Mouse (Mus musculus) heart, postnatal 0 days (tissue): ENCODE data around the gene Pkp4. TPM values are rescaled to one million over a fixed set of nuclear protein-coding genes. Genes with fewer than 3 reads are reported as not detected.

Experiments
- ATAC-seq: fragments of 200-750 bp; cut with Nextera tagmentation; 2 replicates; pipeline ENCODE4 v1.8.0; 2017; ENCODE audit warnings: low read depth, moderate number of reproducible peaks, moderate library complexity; ENCODE audit not compliant: insufficient read depth
- DNase-seq: peaks from one replicate; pipeline ENCODE4 v3.0.0-alpha.2; 2016; ENCODE audit warnings: low spot score
- H3K27ac ChIP-seq: fragments of 300-500 bp; sonication (generic); 2 replicates; pipeline ENCODE4 v1.5.1; 2014; ENCODE audit warnings: low read depth, mild to moderate bottlenecking
- H3K27me3 ChIP-seq: fragments of 300-500 bp; sonication (generic); 2 replicates; pipeline ENCODE4 v1.6.1; 2014; ENCODE audit warnings: low read length, mixed read lengths; ENCODE audit not compliant: control insufficient read depth, insufficient read depth
- H3K36me3 ChIP-seq: fragments of 300-500 bp; sonication (generic); replicated peaks from 2 replicates; pipeline ENCODE4 v1.6.1; 2014; ENCODE audit warnings: low read length, mixed read lengths; ENCODE audit not compliant: control insufficient read depth, insufficient read depth
- H3K4me1 ChIP-seq: fragments of 300-500 bp; sonication (generic); 2 replicates; pipeline ENCODE4 v1.6.1; 2014; ENCODE audit warnings: antibody characterized with exemption; ENCODE audit not compliant: control insufficient read depth, insufficient read depth
- H3K4me2 ChIP-seq: fragments of 300-500 bp; sonication (generic); 2 replicates; pipeline ENCODE4 v1.6.1; 2014; ENCODE audit warnings: low read depth, mild to moderate bottlenecking, low read length, moderate library complexity
- H3K4me3 ChIP-seq: fragments of 300-500 bp; sonication (generic); 2 replicates; pipeline ENCODE4 v1.5.1; 2014; ENCODE audit warnings: low read depth, low read length
- H3K9ac ChIP-seq: fragments of 300-500 bp; sonication (generic); replicated peaks from 2 replicates; pipeline ENCODE4 v1.6.1; 2014; ENCODE audit warnings: low read depth, low read length, mixed read lengths
- H3K9me3 ChIP-seq: fragments of 300-500 bp; sonication (generic); replicated peaks from 2 replicates; pipeline ENCODE4 v1.6.1; 2016; ENCODE audit warnings: low read length; ENCODE audit not compliant: control insufficient read depth
- CTCF ChIP-seq: IDR thresholded peaks from 2 replicates; pipeline ENCODE4 v1.5.1; 2016; ENCODE audit warnings: antibody characterized with exemption, control low read depth, low read depth
- EP300 ChIP-seq: IDR thresholded peaks from 2 replicates; pipeline ENCODE4 v1.6.1; 2016; ENCODE audit warnings: antibody characterized with exemption, low read depth
- WGBS: fragments of 180-500 bp; shearing (Covaris S2); extraction: QIAGEN DNeasy Blood & Tissue Kit; methylation state at CpG from one replicate; pipeline ENCODE4 v1.1.7; 2014; 5-methylcytosine and 5-hydroxymethylcytosine counted together
- polyA plus RNA-seq: library from polyadenylated mRNA; unstranded; fragments of >200 nt; fragmentation: Nextera tagmentation; extraction: Ambion mirVana; gene quantifications from 2 replicates; pipeline ENCODE4 v1.2.1, GENCODE M21; 2015
- total RNA-seq: library from RNA; depleted of rRNA; stranded (reverse); fragments of >200 nt; gene quantifications from 2 replicates; pipeline ENCODE4 v1.2.3, GENCODE M21; 2014; ENCODE audit warnings: low replicate concordance

Gene Pkp4
- total and polyA plus RNA-seq, 2 experiments from 2014 or later, result 36.1 to 232 TPM

DNA sequence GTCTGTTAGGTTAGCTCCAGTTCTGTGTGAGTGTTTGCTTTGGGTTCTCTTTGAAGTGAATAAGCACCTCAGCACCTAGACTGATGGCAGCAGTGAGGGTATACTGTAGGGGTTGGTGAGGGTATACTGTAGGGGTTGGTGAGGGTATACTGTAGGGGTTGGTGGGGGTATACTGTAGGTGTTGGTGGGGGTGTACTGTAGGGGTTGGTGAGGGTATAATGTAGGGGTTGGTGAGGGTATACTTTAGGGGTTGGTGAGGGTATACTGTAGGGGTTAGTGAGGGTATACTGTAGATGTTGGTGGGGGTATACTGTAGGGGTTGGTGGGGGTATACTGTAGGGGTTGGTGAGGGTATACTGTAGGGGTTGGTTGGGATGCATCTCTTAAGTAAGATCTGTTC, 92.2 kb downstream of the Pkp4 start:
- Histone ChIP-seq H3K9me3 (no peaks in the 10 kb centered on the region), H3K4me3 (no peak overlapping the region), H3K9ac (no peak overlapping the region), H3K27ac (no peak overlapping the region), H3K4me1 (no peaks in the 10 kb centered on the region), H3K36me3 (no peaks in the 10 kb centered on the region), H3K27me3 (no peaks in the 10 kb centered on the region), H3K4me2 (no peak overlapping the region)
- no peak for ATAC-seq
- no peak for TF ChIP-seq CTCF
- TF ChIP-seq EP300, result no peak
- no peak for DNase-seq

DNA sequence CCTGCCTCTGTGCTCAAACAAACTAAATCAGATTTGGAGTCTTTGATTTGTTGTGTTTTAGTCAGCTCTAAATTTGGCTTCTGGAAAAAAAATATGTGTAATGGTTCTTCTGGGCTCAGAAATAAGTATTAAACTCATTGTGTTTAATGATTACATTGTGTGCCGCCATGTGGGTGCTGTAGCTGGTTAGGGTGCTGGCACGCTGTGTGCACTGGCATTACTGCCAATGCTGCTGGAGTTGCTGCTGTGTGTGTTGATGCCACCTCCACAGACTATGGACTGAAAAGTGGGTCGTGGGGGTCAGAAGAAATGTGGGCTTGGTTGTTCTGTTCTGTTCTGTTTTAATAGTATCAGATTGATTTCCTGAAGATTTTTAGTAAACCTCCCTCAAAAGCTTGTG, 92.8 kb downstream of the Pkp4 start:
- Histone ChIP-seq H3K4me3 (no peak overlapping the region), H3K4me2 (no peak overlapping the region), H3K9me3 (no peaks in the 10 kb centered on the region), H3K27me3 (no peaks in the 10 kb centered on the region), H3K27ac (no peak overlapping the region), H3K9ac (no peak overlapping the region), H3K4me1 (no peaks in the 10 kb centered on the region), H3K36me3 (no peaks in the 10 kb centered on the region)
- no peak for DNase-seq
- no peak for ATAC-seq
- WGBS, result 91% methylated on average over 3 of the region's 3 CpGs
- no peak for TF ChIP-seq EP300
- no peak for TF ChIP-seq CTCF

DNA sequence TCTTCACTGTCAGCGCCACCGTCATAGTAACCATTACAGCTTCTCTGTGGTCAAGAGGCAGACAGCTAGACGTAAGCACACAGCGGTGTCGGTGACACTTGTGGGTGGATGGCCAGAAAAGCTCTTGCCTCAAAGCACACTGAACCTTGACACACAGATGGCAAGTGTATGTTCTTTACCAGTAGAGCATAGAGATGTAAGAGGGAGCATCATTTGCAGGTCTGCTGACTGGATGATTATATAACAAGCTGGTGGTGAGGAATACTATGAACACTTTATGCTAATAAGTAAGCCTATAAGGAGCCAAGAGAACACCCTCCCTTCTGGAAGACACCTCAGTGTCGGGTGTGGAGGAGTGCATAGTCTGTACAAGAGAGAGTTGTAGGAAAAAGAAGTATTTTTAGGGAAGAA, 98.2 kb downstream of the Pkp4 start:
- Histone ChIP-seq H3K36me3 (no peaks in the 10 kb centered on the region), H3K4me1 (no peaks in the 10 kb centered on the region), H3K4me2 (no peak overlapping the region), H3K4me3 (no peak overlapping the region), H3K27me3 (no peaks in the 10 kb centered on the region), H3K9ac (no peak overlapping the region), H3K27ac (no peak overlapping the region), H3K9me3 (no peaks in the 10 kb centered on the region)
- DNase-seq (no peak), ATAC-seq (no peak)
- whole genome bisulfite sequencing, result 71% methylated on average over 6 of the region's 6 CpGs
- TF ChIP-seq EP300 (no peak), CTCF (no peak)

DNA sequence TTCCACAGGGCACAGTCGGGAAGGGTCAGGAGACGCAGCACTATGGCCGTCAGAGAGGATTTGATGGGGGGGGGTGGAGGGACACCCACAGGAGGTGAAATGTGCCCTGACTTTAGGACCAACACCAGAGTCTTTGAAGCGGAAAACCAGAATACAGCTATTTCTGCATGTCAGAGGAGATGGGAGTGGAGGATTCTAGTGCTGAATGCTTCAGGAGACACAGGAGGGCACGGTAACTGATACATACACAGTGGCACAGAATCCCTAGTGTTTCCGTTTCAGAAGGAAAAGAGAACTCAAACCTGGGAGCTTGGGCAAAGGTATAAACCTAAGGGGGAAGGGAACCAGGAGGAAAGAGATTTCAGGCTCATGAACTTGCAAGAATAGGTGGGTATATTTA, 98.7 kb downstream of the Pkp4 start:
- H3K27ac ChIP-seq, result no peak overlapping the region
- no peak for TF ChIP-seq EP300
- no peak for TF ChIP-seq CTCF
- no peak overlapping the region for H3K4me2 ChIP-seq
- 88% methylated on average over 6 of the region's 6 CpGs for WGBS
- H3K36me3 ChIP-seq, result no peaks in the 10 kb centered on the region
- no peaks in the 10 kb centered on the region for H3K9me3 ChIP-seq
- no peak for DNase-seq
- no peaks in the 10 kb centered on the region for H3K27me3 ChIP-seq
- ATAC-seq, result no peak
- H3K9ac ChIP-seq, result no peak overlapping the region
- no peak overlapping the region for H3K4me3 ChIP-seq
- peaks cover 1% of the 10 kb centered on the region; the same call in 1 of the 2 replicates for H3K4me1 ChIP-seq

DNA sequence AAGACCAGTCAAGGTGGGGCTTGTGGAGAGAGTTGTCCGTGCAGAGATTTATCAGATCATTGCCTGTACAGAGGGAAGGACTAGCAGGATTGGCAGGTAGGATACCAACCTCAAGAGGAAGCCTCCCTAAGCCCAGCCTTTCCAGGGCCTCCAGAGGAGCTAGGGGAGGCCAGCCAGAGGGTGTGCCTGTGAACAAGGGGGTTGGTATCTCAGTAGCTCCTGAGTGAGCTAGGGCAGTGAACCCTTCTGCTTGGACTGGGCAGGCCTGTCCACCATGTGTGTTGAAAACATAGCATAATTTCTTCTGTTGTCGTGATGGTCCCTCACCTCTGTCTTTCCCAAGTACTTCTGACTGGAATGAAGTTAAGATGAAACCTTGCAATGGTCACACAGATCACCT, 100.6 kb downstream of the Pkp4 start:
- no peak overlapping the region for H3K27ac ChIP-seq
- 69% methylated on average over 2 of the region's 2 CpGs for WGBS
- no peaks in the 10 kb centered on the region for H3K36me3 ChIP-seq
- no peak overlapping the region for H3K4me2 ChIP-seq
- H3K27me3 ChIP-seq, result no peaks in the 10 kb centered on the region
- no peak overlapping the region for H3K9ac ChIP-seq
- no peak overlapping the region for H3K4me3 ChIP-seq
- peaks cover 9% of the 10 kb centered on the region for H3K4me1 ChIP-seq
- TF ChIP-seq EP300, result no peak
- TF ChIP-seq CTCF, result no peak
- H3K9me3 ChIP-seq, result no peaks in the 10 kb centered on the region
- ATAC-seq (no peak), DNase-seq (no peak)

DNA sequence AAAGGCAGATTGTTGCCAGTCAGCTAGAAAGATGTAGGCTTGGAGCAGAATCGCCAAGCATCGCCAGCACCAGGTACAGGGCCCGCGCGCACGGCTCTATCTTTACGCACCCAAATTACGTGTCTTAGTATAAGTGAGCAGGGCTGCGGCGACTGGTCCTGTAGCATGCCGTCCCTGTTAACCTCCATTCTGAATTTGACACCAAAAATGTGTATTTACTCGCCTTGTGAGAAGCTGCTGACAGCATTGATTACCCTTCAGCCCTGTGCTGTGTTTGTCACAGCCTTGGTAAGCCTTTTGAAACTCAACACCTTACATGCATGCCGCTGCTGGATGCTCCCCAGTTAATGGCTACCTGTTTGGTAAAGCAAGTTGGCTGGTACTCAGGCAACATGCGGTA, 105.8 kb downstream of the Pkp4 start:
- Histone ChIP-seq H3K9me3 (no peaks in the 10 kb centered on the region), H3K4me3 (no peak overlapping the region), H3K4me1 (peaks cover 30% of the 10 kb centered on the region), H3K36me3 (0 out of 2 replicates have a peak, but pooled peaks cover 5% of the 10 kb centered on the region), H3K27me3 (no peaks in the 10 kb centered on the region), H3K9ac (no peak overlapping the region), H3K4me2 (peak overlapping the region; percentile 18; the same call in 1 of the 2 replicates), H3K27ac (peak overlapping the region; percentile 4; the same call in 1 of the 2 replicates)
- TF ChIP-seq EP300 (no peak), CTCF (no peak)
- no peak for DNase-seq
- ATAC-seq, result peak; percentile 37
- WGBS, result 50% methylated on average over 14 of the region's 14 CpGs
